Mouse (Mus musculus): ENCODE results near the gene Lhx4. TPM values are rescaled to one million over a fixed set of nuclear protein-coding genes. Genes with fewer than 3 reads are reported as not detected.

Gene Lhx4
- total and polyA plus RNA-seq, 2 experiments, result not detected

- no peak overlapping the region for H3K27ac ChIP-seq (replicated peaks; ENCODE audit: insufficient read depth, low read depth, low read length)
- TF ChIP-seq CTCF (IDR thresholded peaks at IDR 0.05; ENCODE audit: low read depth, low read length), result no peak
- no peak for TF ChIP-seq POLR2A (IDR thresholded peaks at IDR 0.05; ENCODE audit: extremely low read depth, insufficient read depth, low read length)
- WGBS, result 62% methylated on average over 5 of the region's 5 CpGs
These were observed 30.9 kb upstream of the Lhx4 start for GRCm38 (mm10) chr1:155782382-155782781.

GRCm38 (mm10) chr1:155777641-155778625 is 26.4 kb upstream of the Lhx4 start:
- peaks cover 4% of the 10 kb centered on the region; the same call in 1 of the 2 replicates for H3K4me1 ChIP-seq (ENCODE audit: control insufficient read depth, insufficient read depth, low read length)
- 47% methylated on average over 14 of the region's 14 CpGs for WGBS
- H3K27ac ChIP-seq (replicated peaks; ENCODE audit: insufficient read depth, low read depth, low read length), result no peak overlapping the region
- peak; percentile 69 for DNase-seq (ENCODE audit: extremely low read depth, low read depth, low spot score)
- no peak overlapping the region for H3K9ac ChIP-seq (ENCODE audit: low read depth, low read length)
- H3K27me3 ChIP-seq (ENCODE audit: control insufficient read depth, insufficient read depth, low read length), result no peaks in the 10 kb centered on the region
- H3K79me2 ChIP-seq (ENCODE audit: control insufficient read depth, insufficient read depth, low read length), result no peaks in the 10 kb centered on the region
- TF ChIP-seq CTCF (IDR thresholded peaks at IDR 0.05; ENCODE audit: low read depth, low read length) (no peak), POLR2A (IDR thresholded peaks at IDR 0.05; ENCODE audit: extremely low read depth, insufficient read depth, low read length) (no peak)
- H3K4me3 ChIP-seq (ENCODE audit: insufficient read depth, low read depth, low read length), result no peak overlapping the region
- H3K36me3 ChIP-seq (ENCODE audit: control insufficient read depth, insufficient read depth, low read length), result peaks cover 42% of the 10 kb centered on the region

More at GRCm38 (mm10) chr1:155782382-155782781, 30.9 kb upstream of the Lhx4 start:
- no peak overlapping the region for H3K9ac ChIP-seq (ENCODE audit: low read depth, low read length)
- no peaks in the 10 kb centered on the region for H3K27me3 ChIP-seq (ENCODE audit: control insufficient read depth, insufficient read depth, low read length)
- no peak overlapping the region for H3K4me3 ChIP-seq (ENCODE audit: insufficient read depth, low read depth, low read length)
- peaks cover 4% of the 10 kb centered on the region; the same call in 1 of the 2 replicates for H3K4me1 ChIP-seq (ENCODE audit: control insufficient read depth, insufficient read depth, low read length)
- H3K79me2 ChIP-seq (ENCODE audit: control insufficient read depth, insufficient read depth, low read length), result no peaks in the 10 kb centered on the region
- H3K36me3 ChIP-seq (ENCODE audit: control insufficient read depth, insufficient read depth, low read length), result peaks cover 70% of the 10 kb centered on the region
- no peak for DNase-seq (ENCODE audit: extremely low read depth, low read depth, low spot score)

GRCm38 (mm10) chr1:155759167-155759566 is 7.7 kb upstream of the Lhx4 start:
- TF ChIP-seq POLR2A (IDR thresholded peaks at IDR 0.05; ENCODE audit: extremely low read depth, insufficient read depth, low read length) (no peak), CTCF (IDR thresholded peaks at IDR 0.05; ENCODE audit: low read depth, low read length) (no peak)
- no peak for DNase-seq (ENCODE audit: extremely low read depth, low read depth, low spot score)
- no peak overlapping the region for H3K27ac ChIP-seq (replicated peaks; ENCODE audit: insufficient read depth, low read depth, low read length)
- H3K4me3 ChIP-seq (ENCODE audit: insufficient read depth, low read depth, low read length), result no peak overlapping the region
- H3K79me2 ChIP-seq (ENCODE audit: control insufficient read depth, insufficient read depth, low read length), result no peaks in the 10 kb centered on the region
- 84% methylated on average over 12 of the region's 12 CpGs for WGBS
- H3K36me3 ChIP-seq (ENCODE audit: control insufficient read depth, insufficient read depth, low read length), result no peaks in the 10 kb centered on the region
- H3K4me1 ChIP-seq (ENCODE audit: control insufficient read depth, insufficient read depth, low read length), result no peaks in the 10 kb centered on the region
- H3K27me3 ChIP-seq (ENCODE audit: control insufficient read depth, insufficient read depth, low read length), result no peaks in the 10 kb centered on the region
- H3K9ac ChIP-seq (ENCODE audit: low read depth, low read length), result no peak overlapping the region

GRCm38 (mm10) chr1:155758711-155759110 is 7.2 kb upstream of the Lhx4 start:
- 83% methylated on average over 4 of the region's 4 CpGs for WGBS
- H3K27ac ChIP-seq (replicated peaks; ENCODE audit: insufficient read depth, low read depth, low read length), result no peak overlapping the region
- DNase-seq (ENCODE audit: extremely low read depth, low read depth, low spot score), result no peak
- no peak overlapping the region for H3K4me3 ChIP-seq (ENCODE audit: insufficient read depth, low read depth, low read length)
- no peaks in the 10 kb centered on the region for H3K79me2 ChIP-seq (ENCODE audit: control insufficient read depth, insufficient read depth, low read length)
- H3K4me1 ChIP-seq (ENCODE audit: control insufficient read depth, insufficient read depth, low read length), result no peaks in the 10 kb centered on the region
- TF ChIP-seq POLR2A (IDR thresholded peaks at IDR 0.05; ENCODE audit: extremely low read depth, insufficient read depth, low read length) (no peak), CTCF (IDR thresholded peaks at IDR 0.05; ENCODE audit: low read depth, low read length) (no peak)
- 0 out of 2 replicates have a peak, but pooled peaks cover under 1% of the 10 kb centered on the region for H3K27me3 ChIP-seq (ENCODE audit: control insufficient read depth, insufficient read depth, low read length)
- no peaks in the 10 kb centered on the region for H3K36me3 ChIP-seq (ENCODE audit: control insufficient read depth, insufficient read depth, low read length)
- H3K9ac ChIP-seq (ENCODE audit: low read depth, low read length), result no peak overlapping the region

- no peak overlapping the region for H3K4me3 ChIP-seq (ENCODE audit: insufficient read depth, low read depth, low read length)
- no peak overlapping the region for H3K9ac ChIP-seq (ENCODE audit: low read depth, low read length)
- no peaks in the 10 kb centered on the region for H3K36me3 ChIP-seq (ENCODE audit: control insufficient read depth, insufficient read depth, low read length)
- DNase-seq (ENCODE audit: extremely low read depth, low read depth, low spot score), result no peak
- no peaks in the 10 kb centered on the region for H3K4me1 ChIP-seq (ENCODE audit: control insufficient read depth, insufficient read depth, low read length)
- H3K79me2 ChIP-seq (ENCODE audit: control insufficient read depth, insufficient read depth, low read length), result no peaks in the 10 kb centered on the region
- H3K27ac ChIP-seq (replicated peaks; ENCODE audit: insufficient read depth, low read depth, low read length), result no peak overlapping the region
- 0 out of 2 replicates have a peak, but pooled peaks cover 3% of the 10 kb centered on the region for H3K27me3 ChIP-seq (ENCODE audit: control insufficient read depth, insufficient read depth, low read length)
- 89% methylated on average over 7 of the region's 7 CpGs for WGBS
- TF ChIP-seq CTCF (IDR thresholded peaks at IDR 0.05; ENCODE audit: low read depth, low read length) (no peak), POLR2A (IDR thresholded peaks at IDR 0.05; ENCODE audit: extremely low read depth, insufficient read depth, low read length) (no peak)
These were observed 6.1 kb upstream of the Lhx4 start for GRCm38 (mm10) chr1:155757621-155758020.

All from liver, adult 2 months (tissue).